Mouse (Mus musculus): Measurements from ENCODE around the gene Sh2d6. TPM values are rescaled to one million over a fixed set of nuclear protein-coding genes. Genes with fewer than 3 reads are reported as not detected.

Gene Sh2d6
- polyA plus RNA-seq, 1 experiment from 2014 or later: 0.18 TPM

- Histone ChIP-seq H3K27ac (0 out of 2 replicates have a peak overlapping the region, but pooled peaks have one; percentile 88), H3K4me3 (replicated peaks) (no peak overlapping the region), H3K9ac (replicated peaks) (no peak overlapping the region), H3K4me2 (no peak overlapping the region), H3K4me1 (replicated peaks) (peaks cover 19% of the 10 kb centered on the region), H3K9me3 (0 out of 2 replicates have a peak, but pooled peaks cover 6% of the 10 kb centered on the region), H3K36me3 (no peaks in the 10 kb centered on the region), H3K27me3 (no peaks in the 10 kb centered on the region)
- no peak for ATAC-seq (ENCODE audit: insufficient number of reproducible peaks, insufficient read depth, low FRiP score, low TSS enrichment, low read depth)
- WGBS: 87% methylated on average over 10 of the region's 10 CpGs
These were observed 29.1 kb upstream of the Sh2d6 start for GRCm38 (mm10) chr6:72550503-72551100.

GRCm38 (mm10) chr6:72550025-72550424 lies 28.5 kb upstream of the Sh2d6 start:
- Histone ChIP-seq H3K4me1 (replicated peaks) (peaks cover 24% of the 10 kb centered on the region), H3K36me3 (no peaks in the 10 kb centered on the region), H3K27me3 (no peaks in the 10 kb centered on the region), H3K4me3 (replicated peaks) (no peak overlapping the region), H3K9me3 (0 out of 2 replicates have a peak, but pooled peaks cover 6% of the 10 kb centered on the region), H3K9ac (replicated peaks) (no peak overlapping the region), H3K27ac (no peak overlapping the region), H3K4me2 (no peak overlapping the region)
- no peak for ATAC-seq (ENCODE audit: insufficient number of reproducible peaks, insufficient read depth, low FRiP score, low TSS enrichment, low read depth)
- WGBS: 60% methylated on average over 6 of the region's 6 CpGs

- 57% methylated on average over 9 of the region's 9 CpGs for WGBS
- 0 out of 2 replicates have a peak overlapping the region, but pooled peaks have one; percentile 9 for H3K27ac ChIP-seq
- no peak overlapping the region for H3K9ac ChIP-seq (replicated peaks)
- no peaks in the 10 kb centered on the region for H3K36me3 ChIP-seq
- no peaks in the 10 kb centered on the region for H3K27me3 ChIP-seq
- ATAC-seq (ENCODE audit: insufficient number of reproducible peaks, insufficient read depth, low FRiP score, low TSS enrichment, low read depth): no peak
- no peak overlapping the region for H3K4me3 ChIP-seq (replicated peaks)
- 0 out of 2 replicates have a peak, but pooled peaks cover 6% of the 10 kb centered on the region for H3K9me3 ChIP-seq
- H3K4me2 ChIP-seq: no peak overlapping the region; the same call in 1 of the 2 replicates
- H3K4me1 ChIP-seq (replicated peaks): peaks cover 32% of the 10 kb centered on the region
These were observed 27.6 kb upstream of the Sh2d6 start for GRCm38 (mm10) chr6:72549041-72549580.

- H3K27ac ChIP-seq: no peak overlapping the region
- 87% methylated on average over 3 of the region's 3 CpGs for WGBS
- ATAC-seq (ENCODE audit: insufficient number of reproducible peaks, insufficient read depth, low FRiP score, low TSS enrichment, low read depth): no peak
- H3K4me1 ChIP-seq (replicated peaks): peaks cover 36% of the 10 kb centered on the region
- no peak overlapping the region for H3K4me2 ChIP-seq
- H3K9me3 ChIP-seq: 0 out of 2 replicates have a peak, but pooled peaks cover 6% of the 10 kb centered on the region
- H3K27me3 ChIP-seq: no peaks in the 10 kb centered on the region
- no peak overlapping the region for H3K9ac ChIP-seq (replicated peaks)
- no peaks in the 10 kb centered on the region for H3K36me3 ChIP-seq
- H3K4me3 ChIP-seq (replicated peaks): no peak overlapping the region
These were observed 26.4 kb upstream of the Sh2d6 start for GRCm38 (mm10) chr6:72547862-72548261.

- Histone ChIP-seq H3K27ac (no peak overlapping the region), H3K9me3 (0 out of 2 replicates have a peak, but pooled peaks cover 6% of the 10 kb centered on the region), H3K4me1 (replicated peaks) (peaks cover 28% of the 10 kb centered on the region), H3K9ac (replicated peaks) (no peak overlapping the region), H3K36me3 (no peaks in the 10 kb centered on the region), H3K27me3 (no peaks in the 10 kb centered on the region), H3K4me3 (replicated peaks) (no peak overlapping the region), H3K4me2 (no peak overlapping the region)
- WGBS: 91% methylated on average over 2 of the region's 2 CpGs
- no peak for ATAC-seq (ENCODE audit: insufficient number of reproducible peaks, insufficient read depth, low FRiP score, low TSS enrichment, low read depth)
These were observed 25.6 kb upstream of the Sh2d6 start for GRCm38 (mm10) chr6:72547121-72547520.

- 58% methylated on average over 7 of the region's 7 CpGs for whole genome bisulfite sequencing
These were observed 23.9 kb upstream of the Sh2d6 start for GRCm38 (mm10) chr6:72545377-72545776.

GRCm38 (mm10) chr6:72544283-72544987 lies 22.9 kb upstream of the Sh2d6 start, which contains the start of gene Capg:
TSS of gene Capg (plus strand) at chr6:72544391.
- ATAC-seq (ENCODE audit: insufficient number of reproducible peaks, insufficient read depth, low FRiP score, low TSS enrichment, low read depth): no peak
- peak within 1 kb of the TSS; percentile 59 for H3K4me2 ChIP-seq
- no peaks in the 10 kb centered on the region for H3K27me3 ChIP-seq
- peak within 1 kb of the TSS; percentile 62 for H3K27ac ChIP-seq
- peaks cover 11% of the 10 kb centered on the region; the same call in 1 of the 2 replicates for H3K9me3 ChIP-seq
- H3K36me3 ChIP-seq: no peaks in the 10 kb centered on the region
- peaks cover 24% of the 10 kb centered on the region for H3K4me1 ChIP-seq (replicated peaks)
- H3K9ac ChIP-seq (replicated peaks): no peak within 1 kb of the TSS; the same call in 1 of the 2 replicates
- peak within 1 kb of the TSS; percentile 30 for H3K4me3 ChIP-seq (replicated peaks)
- 6% methylated on average over 23 of the region's 23 CpGs for WGBS

More at GRCm38 (mm10) chr6:72545377-72545776, 23.9 kb upstream of the Sh2d6 start:
- Histone ChIP-seq H3K9me3 (peaks cover 11% of the 10 kb centered on the region; the same call in 1 of the 2 replicates), H3K36me3 (no peaks in the 10 kb centered on the region), H3K4me1 (replicated peaks) (peaks cover 24% of the 10 kb centered on the region), H3K4me3 (replicated peaks) (no peak overlapping the region), H3K27me3 (no peaks in the 10 kb centered on the region), H3K4me2 (no peak overlapping the region), H3K27ac (no peak overlapping the region), H3K9ac (replicated peaks) (no peak overlapping the region)
- ATAC-seq (ENCODE audit: insufficient number of reproducible peaks, insufficient read depth, low FRiP score, low TSS enrichment, low read depth): no peak

GRCm38 (mm10) chr6:72543265-72543850 lies 21.9 kb upstream of the Sh2d6 start:
- H3K4me3 ChIP-seq (replicated peaks): no peak overlapping the region
- 76% methylated on average over 12 of the region's 12 CpGs for WGBS
- ATAC-seq (ENCODE audit: insufficient number of reproducible peaks, insufficient read depth, low FRiP score, low TSS enrichment, low read depth): no peak

GRCm38 (mm10) chr6:72538562-72539031 lies 17.1 kb upstream of the Sh2d6 start:
- peak; percentile 89 for ATAC-seq (ENCODE audit: insufficient number of reproducible peaks, insufficient read depth, low FRiP score, low TSS enrichment, low read depth)
- Histone ChIP-seq H3K4me3 (replicated peaks) (peak overlapping the region; percentile 52), H3K4me2 (peak overlapping the region; percentile 72), H3K9me3 (peaks cover 6% of the 10 kb centered on the region; the same call in 1 of the 2 replicates), H3K27me3 (no peaks in the 10 kb centered on the region), H3K36me3 (no peaks in the 10 kb centered on the region), H3K4me1 (replicated peaks) (peaks cover 28% of the 10 kb centered on the region), H3K9ac (replicated peaks) (peak overlapping the region; percentile 50; the same call in 1 of the 2 replicates), H3K27ac (no peak overlapping the region)
- 4% methylated on average over 16 of the region's 16 CpGs for WGBS

More at GRCm38 (mm10) chr6:72543265-72543850, 21.9 kb upstream of the Sh2d6 start:
- peaks cover 31% of the 10 kb centered on the region for H3K4me1 ChIP-seq (replicated peaks)
- peaks cover 11% of the 10 kb centered on the region; the same call in 1 of the 2 replicates for H3K9me3 ChIP-seq
- no peaks in the 10 kb centered on the region for H3K36me3 ChIP-seq
- no peaks in the 10 kb centered on the region for H3K27me3 ChIP-seq
- peak overlapping the region; percentile 62 for H3K27ac ChIP-seq
- no peak overlapping the region for H3K9ac ChIP-seq (replicated peaks)
- no peak overlapping the region for H3K4me2 ChIP-seq

- 46% methylated on average over 10 of the region's 10 CpGs for WGBS
- no peaks in the 10 kb centered on the region for H3K36me3 ChIP-seq
- peaks cover 22% of the 10 kb centered on the region for H3K4me1 ChIP-seq (replicated peaks)
- no peak for ATAC-seq (ENCODE audit: insufficient number of reproducible peaks, insufficient read depth, low FRiP score, low TSS enrichment, low read depth)
- H3K27me3 ChIP-seq: no peaks in the 10 kb centered on the region
- H3K9ac ChIP-seq (replicated peaks): peak overlapping the region; percentile 50; the same call in 1 of the 2 replicates
- peak overlapping the region; percentile 52 for H3K4me3 ChIP-seq (replicated peaks)
- 0 out of 2 replicates have a peak overlapping the region, but pooled peaks have one; percentile 0 for H3K27ac ChIP-seq
- H3K9me3 ChIP-seq: peaks cover 6% of the 10 kb centered on the region; the same call in 1 of the 2 replicates
- H3K4me2 ChIP-seq: peak overlapping the region; percentile 72
These were observed 16.5 kb upstream of the Sh2d6 start for GRCm38 (mm10) chr6:72537998-72538500.
